Mouse (Mus musculus) embryonic fibroblast, embryonic 13.5 days (primary cell): ENCODE results near the gene Pkn2. TPM values are rescaled to one million over a fixed set of nuclear protein-coding genes. Genes with fewer than 3 reads are reported as not detected.

Source experiments
- H3K27ac ChIP-seq: 2 replicates; pipeline ENCODE4 v1.5.1; 2012; ENCODE audit warnings: low read length, control low read depth, inconsistent platforms; ENCODE audit not compliant: insufficient read depth
- H3K4me1 ChIP-seq: 2 replicates; pipeline ENCODE4 v1.6.1; 2011; ENCODE audit warnings: low read length; ENCODE audit not compliant: control insufficient read depth, insufficient read depth
- H3K4me3 ChIP-seq: 2 replicates; pipeline ENCODE4 v1.5.1; 2011; ENCODE audit warnings: mild to moderate bottlenecking, control low read depth, low read length; ENCODE audit not compliant: insufficient read depth
- CTCF ChIP-seq: IDR thresholded peaks from 2 replicates; pipeline ENCODE4 v1.5.1; 2011; ENCODE audit warnings: mild to moderate bottlenecking, control low read depth, low read length, moderate library complexity, borderline replicate concordance; ENCODE audit not compliant: insufficient read depth
- POLR2A ChIP-seq: IDR thresholded peaks from 2 replicates; pipeline ENCODE4 v1.6.1; 2011; ENCODE audit warnings: low read depth, mild to moderate bottlenecking, control low read depth, low read length, moderate library complexity
- polyA plus RNA-seq: library from polyadenylated mRNA; stranded (reverse); fragments of >200 nt; gene quantifications from 2 replicates; pipeline ENCODE4 v1.2.4, GENCODE M21; 2011; ENCODE audit warnings: low read depth; ENCODE audit not compliant: missing spikeins, insufficient read length

Gene Pkn2
- polyA plus RNA-seq = 64.4 and 75.0 TPM in 2 replicates

DNA sequence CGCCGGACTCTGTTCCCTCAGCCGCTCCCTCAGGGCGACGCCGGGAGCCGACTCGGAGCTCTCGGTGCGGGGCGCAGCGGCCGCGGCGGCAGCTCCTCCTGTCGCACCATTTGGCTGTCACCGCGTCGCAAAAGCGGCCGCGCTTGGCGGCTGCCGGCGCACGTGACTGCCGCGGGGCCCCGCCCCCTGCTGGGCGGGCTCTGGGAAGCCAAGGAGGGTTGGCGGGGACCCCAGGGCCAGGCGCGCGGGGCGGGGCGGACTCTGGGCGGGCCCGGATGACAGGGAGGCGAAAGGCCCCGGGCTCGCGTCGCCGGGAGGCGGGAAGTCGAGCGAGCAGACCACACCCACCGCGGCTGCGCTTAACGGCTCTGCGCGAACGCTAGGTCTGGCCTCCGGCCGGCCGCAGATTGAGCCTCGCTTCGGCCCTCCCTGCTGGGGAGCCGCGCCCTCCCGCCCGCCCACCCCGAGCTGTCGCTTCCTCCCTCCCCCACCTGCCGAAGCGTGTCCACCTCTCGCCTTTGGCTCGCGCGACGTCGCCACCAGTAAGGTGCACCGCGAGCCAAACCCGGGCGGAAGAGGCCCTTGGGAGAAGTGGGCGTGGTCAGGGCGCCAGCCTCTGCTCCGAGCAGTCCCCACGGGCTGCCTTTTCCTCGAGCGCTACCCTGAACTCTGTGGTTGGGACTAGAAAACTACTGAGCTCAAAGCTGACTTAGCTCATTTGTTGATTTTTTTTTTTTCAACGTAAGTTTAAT lies at the start of gene Pkn2:
Gene Pkn2, minus strand, starts transcription at position 133 of the 752 bp plus-strand sequence.
- TF ChIP-seq POLR2A (peak; percentile 71), CTCF (no peak)
- Histone ChIP-seq H3K4me1 (no peaks in the 10 kb centered on the region), H3K27ac (peak within 1 kb of the TSS; percentile 83), H3K4me3 (peak within 1 kb of the TSS; percentile 94)

- H3K4me3 ChIP-seq = no peak overlapping the region
- no peak overlapping the region for H3K27ac ChIP-seq
- TF ChIP-seq POLR2A (no peak), CTCF (no peak)
- no peaks in the 10 kb centered on the region for H3K4me1 ChIP-seq
These were observed 48.1 kb upstream of the Pkn2 start for GRCm38 (mm10) chr3:142929906-142930305.

DNA sequence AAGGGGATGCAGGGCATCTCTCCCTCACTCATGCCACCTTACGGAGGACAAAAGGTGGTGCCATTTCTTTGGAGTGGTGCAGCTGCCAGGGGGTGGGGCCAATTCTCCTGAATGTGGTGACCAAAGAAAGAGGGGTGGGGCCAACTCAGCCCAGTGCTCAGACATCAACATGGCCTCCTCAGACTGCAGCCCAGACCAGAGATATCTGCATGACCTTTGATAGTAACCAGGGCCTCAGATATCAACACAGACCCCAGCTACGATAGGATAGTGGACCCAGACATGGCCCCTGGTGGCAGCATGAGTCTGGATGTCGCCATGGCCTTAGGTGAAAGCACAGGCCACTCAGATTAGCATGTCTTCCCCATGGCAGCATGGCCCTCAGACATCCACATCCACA lies 45.5 kb upstream of the Pkn2 start:
- no peak overlapping the region for H3K27ac ChIP-seq
- H3K4me3 ChIP-seq = no peak overlapping the region
- no peaks in the 10 kb centered on the region for H3K4me1 ChIP-seq
- TF ChIP-seq POLR2A = no peak
- TF ChIP-seq CTCF = no peak

DNA sequence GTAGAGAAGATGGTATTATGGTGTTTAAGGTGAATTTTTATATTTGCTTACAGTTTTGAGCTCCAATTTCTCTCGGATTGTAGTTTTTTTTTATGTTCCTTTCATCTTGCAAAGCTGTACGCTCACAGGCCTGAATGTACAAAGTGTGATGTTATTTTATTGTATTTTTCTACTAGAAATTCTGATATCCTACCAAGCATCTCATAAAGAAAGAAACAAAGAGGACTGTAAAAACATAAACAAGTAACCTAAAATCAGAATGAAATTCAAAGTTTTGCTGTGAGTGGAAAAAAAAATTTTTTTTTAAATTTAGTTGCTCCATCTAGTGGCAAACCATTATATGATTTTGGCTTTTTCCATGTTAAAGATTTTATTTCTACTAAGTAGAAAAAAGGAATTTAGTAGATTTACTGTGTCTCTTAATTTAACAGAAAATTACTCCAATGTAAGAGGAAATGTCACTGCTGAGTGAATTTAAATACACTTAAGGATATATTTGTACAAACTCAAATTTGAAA lies 43.1 kb upstream of the Pkn2 start:
- TF ChIP-seq POLR2A (no peak), CTCF (no peak)
- no peak overlapping the region for H3K27ac ChIP-seq
- no peak overlapping the region for H3K4me3 ChIP-seq
- H3K4me1 ChIP-seq = no peaks in the 10 kb centered on the region

GRCm38 (mm10) chr3:142919070-142919469 lies 37.3 kb upstream of the Pkn2 start:
- Histone ChIP-seq H3K4me1 (no peaks in the 10 kb centered on the region), H3K4me3 (no peak overlapping the region)
- no peak for TF ChIP-seq POLR2A
- no peak for TF ChIP-seq CTCF

GRCm38 (mm10) chr3:142917760-142918439 lies 36.1 kb upstream of the Pkn2 start:
- H3K27ac ChIP-seq = no peak overlapping the region
- no peak for TF ChIP-seq POLR2A
- TF ChIP-seq CTCF = no peak
- no peaks in the 10 kb centered on the region for H3K4me1 ChIP-seq
- no peak overlapping the region for H3K4me3 ChIP-seq

More at GRCm38 (mm10) chr3:142919070-142919469, 37.3 kb upstream of the Pkn2 start:
- H3K27ac ChIP-seq = no peak overlapping the region

- Histone ChIP-seq H3K4me1 (no peaks in the 10 kb centered on the region), H3K27ac (no peak overlapping the region), H3K4me3 (no peak overlapping the region)
- no peak for TF ChIP-seq POLR2A
- TF ChIP-seq CTCF = no peak
These were observed 35.4 kb upstream of the Pkn2 start for GRCm38 (mm10) chr3:142917171-142917570.

- H3K4me3 ChIP-seq = no peak overlapping the region
- H3K4me1 ChIP-seq = no peaks in the 10 kb centered on the region
- no peak overlapping the region for H3K27ac ChIP-seq
- TF ChIP-seq POLR2A = no peak
- TF ChIP-seq CTCF = no peak
These were observed 31.5 kb upstream of the Pkn2 start for GRCm38 (mm10) chr3:142913295-142913694.

DNA sequence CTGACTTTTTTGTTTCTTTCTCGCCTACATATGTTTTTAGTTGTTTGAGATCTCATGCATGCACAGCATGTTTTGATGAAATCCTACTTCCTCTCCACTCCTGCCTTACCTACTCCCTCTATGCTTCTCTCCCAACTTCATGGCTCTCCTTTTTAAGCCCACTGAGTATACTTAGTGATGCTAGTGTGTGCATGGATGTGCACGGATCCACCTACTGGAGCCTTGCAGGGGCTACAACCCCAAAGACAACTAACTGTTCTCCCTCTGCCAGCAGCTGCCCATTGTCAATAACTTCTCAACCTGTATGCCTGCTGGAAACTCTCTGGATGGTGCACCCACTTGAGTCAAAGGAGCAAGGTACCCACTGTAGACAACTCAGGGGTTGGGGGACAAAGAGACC lies 17.9 kb upstream of the Pkn2 start:
- Histone ChIP-seq H3K4me1 (no peaks in the 10 kb centered on the region), H3K4me3 (no peak overlapping the region), H3K27ac (no peak overlapping the region)
- TF ChIP-seq CTCF (no peak), POLR2A (no peak)

- TF ChIP-seq CTCF (no peak), POLR2A (no peak)
- Histone ChIP-seq H3K4me1 (no peaks in the 10 kb centered on the region), H3K27ac (no peak overlapping the region), H3K4me3 (no peak overlapping the region)
These were observed 17.2 kb upstream of the Pkn2 start for GRCm38 (mm10) chr3:142898949-142899396.
